Mouse (Mus musculus): ENCODE measurements around the gene Fbxl17.

- TF ChIP-seq E2F4 (IDR thresholded peaks at IDR 0.05; ENCODE audit: borderline replicate concordance, low read depth, low read length) (no peak), CTCF (IDR thresholded peaks at IDR 0.05 in 2 of 3, conservative IDR thresholded peaks at IDR 0.05 in 1 of 3; ENCODE audit: control insufficient read depth in 1 of 3, insufficient read depth in 1 of 3, low read depth in 2 of 3, low read length in 3 of 3, poor library complexity in 1 of 3, severe bottlenecking in 1 of 3) (no peak), RCOR1 (IDR thresholded peaks at IDR 0.05; ENCODE audit: low read depth, low read length) (no peak), EP300 (IDR thresholded peaks at IDR 0.05; ENCODE audit: low read depth in 1 of 2, low read length in 2 of 2) (no peak), JUND (IDR thresholded peaks at IDR 0.05; ENCODE audit: low read depth, low read length) (no peak), ZKSCAN1 (IDR thresholded peaks at IDR 0.05; ENCODE audit: low read depth, low read length) (no peak), POLR2A (IDR thresholded peaks at IDR 0.05; ENCODE audit: control insufficient read depth in 1 of 2, insufficient read depth in 1 of 2, low read depth in 1 of 2, low read length in 2 of 2, poor library complexity in 1 of 2) (no peak), ZC3H11A (IDR thresholded peaks at IDR 0.05; ENCODE audit: low read depth, low read length) (no peak)
Measured at GRCm38 (mm10) chr17:63236221-63236620, 263.6 kb downstream of the Fbxl17 start.

Measured in MEL (cell line).